ENCODE assay signal across 9 mouse cellular contexts in genomic region chr2:27428071-27428470, GRCm38 (mm10). TPM values are rescaled to one million over a fixed set of nuclear protein-coding genes. Genes with fewer than 3 reads are reported as not detected.
A peak's percentile ranks its signal among the peaks of the same experiment; 100 is the strongest.
DNase-seq lines count a peak whose midpoint lies in the region; ATAC-seq lines count a peak whose summit lies in the region.
"Had no signal": no experiment of that assay in that cellular context is flagged by ENCODE, and none has a peak within 500 bp of the region (broad histone marks: within the 10 kb centered on the region; RNA-seq: fewer than 3 reads in every experiment).

No protein-coding gene starts in this region.

- H3K36me3 ChIP-seq in forebrain, embryonic 14.5 days (ENCODE audit: control insufficient read depth, insufficient read depth, low read length): no peaks in the 10 kb centered on the region
- H3K36me3 ChIP-seq in hindbrain, embryonic 10.5 days: no peaks in the 10 kb centered on the region

- DNase-seq in MN1 (ENCODE audit: low spot score): peak; percentile 88
- peak; percentile 95 for DNase-seq in forebrain, embryonic 14.5 days (ENCODE audit: low spot score)
- DNase-seq in hindbrain, embryonic 10.5 days (ENCODE audit: low spot score): peak; percentile 89
- peak; percentile 92 to 93 for DNase-seq in layer of hippocampus, postnatal 10 days (ENCODE audit: low spot score in 2 of 2)
- DNase-seq in lung, postnatal 4 days: peak; percentile 78 to 88
- DNase-seq in right cerebral cortex, adult 2 months (ENCODE audit: low spot score in 2 of 2): peak; percentile 90 to 93
- DNase-seq in urinary bladder, adult 18-20 months (ENCODE audit: low spot score in 2 of 2): peak; percentile 74 to 77

- no peak overlapping the region for H3K9ac ChIP-seq in forebrain, embryonic 14.5 days (ENCODE audit: low read length)

- 0% methylated on average over 4 of the region's 4 CpGs for WGBS in forebrain, embryonic 14.5 days
- WGBS in hindbrain, embryonic 10.5 days: 0% methylated on average over 4 of the region's 4 CpGs

- H3K4me1 ChIP-seq in forebrain, embryonic 14.5 days (ENCODE audit: control insufficient read depth, insufficient read depth, low read length): peaks cover 26% of the 10 kb centered on the region
- H3K4me1 ChIP-seq in hindbrain, embryonic 10.5 days (replicated peaks): peaks cover 48% of the 10 kb centered on the region

- no peak overlapping the region for H3K4me3 ChIP-seq in forebrain, embryonic 14.5 days (ENCODE audit: low read depth, low read length)
- peak overlapping the region; percentile 96; the same call in 1 of the 2 replicates for H3K4me3 ChIP-seq in hindbrain, embryonic 10.5 days

- H3K4me2 ChIP-seq in forebrain, embryonic 14.5 days (ENCODE audit: low read length): no peak overlapping the region

- H3K27ac ChIP-seq in forebrain, embryonic 14.5 days (ENCODE audit: low read depth, low read length): no peak overlapping the region
- H3K27ac ChIP-seq in hindbrain, embryonic 10.5 days: peak overlapping the region; percentile 40; the same call in 1 of the 2 replicates
- H3K27ac ChIP-seq: macrophage had no signal

- H3K9me3 ChIP-seq in forebrain, embryonic 14.5 days (replicated peaks; ENCODE audit: control insufficient read depth, low read length): no peaks in the 10 kb centered on the region
- no peaks in the 10 kb centered on the region for H3K9me3 ChIP-seq in hindbrain, embryonic 10.5 days

- no peaks in the 10 kb centered on the region for H3K27me3 ChIP-seq in forebrain, embryonic 14.5 days (replicated peaks; ENCODE audit: control insufficient read depth, insufficient read depth, low read length)
- no peaks in the 10 kb centered on the region for H3K27me3 ChIP-seq in hindbrain, embryonic 10.5 days (ENCODE audit: insufficient read depth, poor library complexity, severe bottlenecking)

- ATAC-seq in cerebellum, adult (ENCODE audit: insufficient number of reproducible peaks, low FRiP score, low TSS enrichment): peak; percentile 50; the same call in 1 of the 2 replicates
- ATAC-seq in forebrain, embryonic 14.5 days: peak; percentile 51

RNA-seq across cellular contexts. Expression of gene Vav2, which starts 1.2 kb away (rescaled TPM):
- polyA plus RNA-seq in forebrain, embryonic 14.5 days (2014; fragmentation: Nextera tagmentation; extraction: Ambion mirVana): 7.4 and 8.9 TPM in 2 replicates
- polyA plus RNA-seq in hindbrain, embryonic 10.5 days (2016; fragmentation: Nextera tagmentation; extraction: Ambion mirVana): 13.6 and 16.9 TPM in 2 replicates
- 10 to 100 TPM; 30.3 to 33.4 TPM for total RNA-seq in layer of hippocampus, postnatal 10 days (2021)

RNA-seq across cellular contexts. Expression of gene Brd3os, which starts 14.1 kb away (rescaled TPM):
- 34.3 and 38.1 TPM in 2 replicates for polyA plus RNA-seq in forebrain, embryonic 14.5 days (2014; fragmentation: Nextera tagmentation; extraction: Ambion mirVana)
- polyA plus RNA-seq in hindbrain, embryonic 10.5 days (2016; fragmentation: Nextera tagmentation; extraction: Ambion mirVana): 9.9 and 16.5 TPM in 2 replicates
- total RNA-seq in layer of hippocampus, postnatal 10 days (2021): 10 to 100 TPM; 25.3 to 26.6 TPM
